9 mouse cellular contexts compared by ENCODE assay signal in the genomic region with DNA sequence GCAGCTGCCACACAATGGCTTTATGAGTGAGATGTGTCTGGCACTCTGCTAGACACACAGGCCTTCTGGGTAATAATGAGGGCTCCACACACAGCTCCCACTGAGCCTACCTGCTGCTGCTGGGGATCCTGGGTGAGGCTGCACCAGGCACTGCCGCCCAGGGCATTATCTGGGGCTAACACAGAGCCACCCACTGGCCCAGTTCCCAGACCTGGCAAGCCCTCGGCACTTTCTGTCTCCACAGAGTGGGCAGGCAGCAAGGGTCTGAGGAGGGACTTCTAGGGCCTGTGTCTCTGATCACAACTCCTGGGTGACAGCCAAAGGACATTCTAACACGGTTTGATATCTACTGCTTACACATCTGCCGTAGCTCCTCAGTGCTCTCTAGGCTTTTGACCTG. TPM values are rescaled to one million over a fixed set of nuclear protein-coding genes. Genes with fewer than 3 reads are reported as not detected.
DNase-seq lines count a peak whose midpoint lies in the region; ATAC-seq and TF ChIP-seq lines count a peak whose summit lies in the region.
"Had no signal": no experiment of that assay in that cellular context is flagged by ENCODE, and none has a peak within 500 bp of the region (broad histone marks: within the 10 kb centered on the region; RNA-seq: fewer than 3 reads in every experiment).

No protein-coding gene starts in this region.

- no peak overlapping the region for H3K9ac ChIP-seq in heart, postnatal 0 days (replicated peaks; ENCODE audit: low read depth, low read length)
- H3K9ac ChIP-seq in heart, embryonic 12.5 days = no peak overlapping the region
- H3K9ac ChIP-seq in forebrain, embryonic 15.5 days (replicated peaks) = no peak overlapping the region
- no peak overlapping the region; the same call in 1 of the 2 replicates for H3K9ac ChIP-seq in midbrain, embryonic 14.5 days (replicated peaks; ENCODE audit: low read length)

- H3K4me3 ChIP-seq in heart, postnatal 0 days (ENCODE audit: low read depth, low read length) = no peak overlapping the region
- no peak overlapping the region for H3K4me3 ChIP-seq in heart, embryonic 12.5 days
- no peak overlapping the region for H3K4me3 ChIP-seq in forebrain, embryonic 15.5 days
- H3K4me3 ChIP-seq in midbrain, embryonic 14.5 days (replicated peaks; ENCODE audit: low read depth, low read length) = no peak overlapping the region

- H3K4me1 ChIP-seq in heart, postnatal 0 days (ENCODE audit: control insufficient read depth, insufficient read depth) = peaks cover 13% of the 10 kb centered on the region; the same call in 1 of the 2 replicates
- H3K4me1 ChIP-seq in heart, embryonic 12.5 days (replicated peaks) = no peaks in the 10 kb centered on the region
- peaks cover 54% of the 10 kb centered on the region for H3K4me1 ChIP-seq in forebrain, embryonic 15.5 days
- peaks cover 51% of the 10 kb centered on the region for H3K4me1 ChIP-seq in midbrain, embryonic 14.5 days (ENCODE audit: control insufficient read depth, insufficient read depth, low read length)

- no peak for TF ChIP-seq CTCF in heart, postnatal 0 days (IDR thresholded peaks at IDR 0.05; ENCODE audit: low read depth)

- no peak overlapping the region for H3K27ac ChIP-seq in heart, postnatal 0 days (ENCODE audit: low read depth)
- no peak overlapping the region for H3K27ac ChIP-seq in heart, embryonic 12.5 days (ENCODE audit: poor library complexity, severe bottlenecking)
- peak overlapping the region; percentile 86 for H3K27ac ChIP-seq in forebrain, embryonic 15.5 days (replicated peaks)
- peak overlapping the region; percentile 87 for H3K27ac ChIP-seq in midbrain, embryonic 14.5 days (replicated peaks; ENCODE audit: low read depth, low read length)

- H3K4me2 ChIP-seq in heart, postnatal 0 days (ENCODE audit: low read depth, low read length) = no peak overlapping the region
- no peak overlapping the region for H3K4me2 ChIP-seq in heart, embryonic 12.5 days
- 0 out of 2 replicates have a peak overlapping the region, but pooled peaks have one; percentile 26 for H3K4me2 ChIP-seq in forebrain, embryonic 15.5 days (replicated peaks)
- peak overlapping the region; percentile 42; the same call in 1 of the 2 replicates for H3K4me2 ChIP-seq in midbrain, embryonic 14.5 days (ENCODE audit: low read length)

- 0 out of 2 replicates have a peak, but pooled peaks cover 8% of the 10 kb centered on the region for H3K27me3 ChIP-seq in heart, postnatal 0 days (ENCODE audit: control insufficient read depth, insufficient read depth, low read length)
- peaks cover 82% of the 10 kb centered on the region for H3K27me3 ChIP-seq in heart, embryonic 12.5 days (replicated peaks)
- no peaks in the 10 kb centered on the region for H3K27me3 ChIP-seq in forebrain, embryonic 15.5 days
- no peaks in the 10 kb centered on the region for H3K27me3 ChIP-seq in midbrain, embryonic 14.5 days (ENCODE audit: control insufficient read depth, insufficient read depth, low read length)

- DNase-seq in heart, postnatal 0 days (ENCODE audit: low spot score) = peak; percentile 16
- peak; percentile 52 for DNase-seq in MEL-GATA-1-ER (ENCODE audit: extremely low read depth, low read depth)
- DNase-seq in midbrain, embryonic 14.5 days = peak; percentile 63
- no peak for DNase-seq in lung, postnatal 36 days
- DNase-seq in thymus, postnatal 14 days = no peak
- DNase-seq in gastrocnemius, postnatal 4 days (ENCODE audit: low spot score in 2 of 2) = no peak
- DNase-seq: adrenal gland, postnatal 14 days had no signal

- no peaks in the 10 kb centered on the region for H3K9me3 ChIP-seq in heart, postnatal 0 days (replicated peaks; ENCODE audit: control insufficient read depth, low read length)
- H3K9me3 ChIP-seq in heart, embryonic 12.5 days (replicated peaks) = no peaks in the 10 kb centered on the region
- H3K9me3 ChIP-seq in forebrain, embryonic 15.5 days = no peaks in the 10 kb centered on the region
- H3K9me3 ChIP-seq in midbrain, embryonic 14.5 days (ENCODE audit: control insufficient read depth, low read length) = no peaks in the 10 kb centered on the region

- ATAC-seq in heart, postnatal 0 days (ENCODE audit: insufficient read depth, low read depth) = peak; percentile 30; the same call in 1 of the 2 replicates
- ATAC-seq in heart, embryonic 12.5 days (ENCODE audit: insufficient number of reproducible peaks, low FRiP score) = no peak
- peak; percentile 63 for ATAC-seq in forebrain, embryonic 15.5 days (replicated peaks)
- ATAC-seq in midbrain, embryonic 14.5 days (ENCODE audit: low FRiP score, low TSS enrichment) = peak; percentile 14; the same call in 1 of the 2 replicates

- WGBS in heart, postnatal 0 days = 13% methylated on average over 4 of the region's 4 CpGs
- 49% methylated on average over 4 of the region's 4 CpGs for WGBS in heart, embryonic 12.5 days
- WGBS in forebrain, embryonic 15.5 days = 24% methylated on average over 4 of the region's 4 CpGs
- 39% methylated on average over 4 of the region's 4 CpGs for WGBS in midbrain, embryonic 14.5 days

- H3K36me3 ChIP-seq in heart, postnatal 0 days (replicated peaks; ENCODE audit: control insufficient read depth, insufficient read depth, low read length) = no peaks in the 10 kb centered on the region
- no peaks in the 10 kb centered on the region for H3K36me3 ChIP-seq in heart, embryonic 12.5 days
- H3K36me3 ChIP-seq in forebrain, embryonic 15.5 days = peaks cover 23% of the 10 kb centered on the region
- H3K36me3 ChIP-seq in midbrain, embryonic 14.5 days (ENCODE audit: control insufficient read depth, insufficient read depth, low read length) = peaks cover 38% of the 10 kb centered on the region

- TF ChIP-seq EP300 in heart, postnatal 0 days (IDR thresholded peaks at IDR 0.05; ENCODE audit: low read depth) = no peak

RNA-seq across cellular contexts. Expression of a gene that starts 6.3 kb away (rescaled TPM):
- total RNA-seq in heart, postnatal 0 days (2014; rRNA removed; ENCODE audit: low replicate concordance) = 0.04 and 1.1 TPM in 2 replicates
- polyA plus RNA-seq in heart, postnatal 0 days (2015; fragmentation: Nextera tagmentation; extraction: Ambion mirVana) = 0.92 and 1.4 TPM in 2 replicates
- 1.6 and 2.1 TPM in 2 replicates for polyA plus RNA-seq in heart, embryonic 12.5 days (2016; fragmentation: Nextera tagmentation; extraction: Ambion mirVana)
- polyA plus RNA-seq in forebrain, embryonic 15.5 days (2015; fragmentation: Nextera tagmentation; extraction: Ambion mirVana) = 70.9 and 71.7 TPM in 2 replicates
- 66.5 and 74.6 TPM in 2 replicates for polyA plus RNA-seq in midbrain, embryonic 14.5 days (2014; fragmentation: Nextera tagmentation; extraction: Ambion mirVana)
- total RNA-seq in gastrocnemius, postnatal 4 days (2021) = 1 to 10 TPM in 1 of 2 experiments, under 1 TPM in 1; 0.61 to 1.5 TPM

RNA-seq across cellular contexts. Expression of a gene that starts 17.6 kb away (rescaled TPM):
- total RNA-seq in heart, postnatal 0 days (2014; rRNA removed; ENCODE audit: low replicate concordance) = 8.7 TPM in 2 replicates
- 6.4 TPM in 2 replicates for polyA plus RNA-seq in heart, postnatal 0 days (2015; fragmentation: Nextera tagmentation; extraction: Ambion mirVana)
- 3.4 and 3.7 TPM in 2 replicates for polyA plus RNA-seq in heart, embryonic 12.5 days (2016; fragmentation: Nextera tagmentation; extraction: Ambion mirVana)
- polyA plus RNA-seq in forebrain, embryonic 15.5 days (2015; fragmentation: Nextera tagmentation; extraction: Ambion mirVana) = 0.42 and 0.46 TPM in 2 replicates
- 0.11 and 0.20 TPM in 2 replicates for polyA plus RNA-seq in midbrain, embryonic 14.5 days (2014; fragmentation: Nextera tagmentation; extraction: Ambion mirVana)
- 1 to 10 TPM; 4.1 to 4.5 TPM for total RNA-seq in gastrocnemius, postnatal 4 days (2021)

RNA-seq across cellular contexts. Expression of a gene that starts 30.2 kb away (rescaled TPM):
- total RNA-seq in heart, postnatal 0 days (2014; rRNA removed; ENCODE audit: low replicate concordance) = not detected in 2 replicates
- polyA plus RNA-seq in heart, postnatal 0 days (2015; fragmentation: Nextera tagmentation; extraction: Ambion mirVana) = 1.5 and 2.4 TPM in 2 replicates
- polyA plus RNA-seq in heart, embryonic 12.5 days (2016; fragmentation: Nextera tagmentation; extraction: Ambion mirVana) = 2.0 and 2.4 TPM in 2 replicates
- polyA plus RNA-seq in forebrain, embryonic 15.5 days (2015; fragmentation: Nextera tagmentation; extraction: Ambion mirVana) = 0.54 TPM in 1 of 2 replicates, not detected in the other
- 0.89 TPM in 1 of 2 replicates, not detected in the other for polyA plus RNA-seq in midbrain, embryonic 14.5 days (2014; fragmentation: Nextera tagmentation; extraction: Ambion mirVana)
- 1 to 10 TPM; 2.6 to 3.4 TPM for total RNA-seq in gastrocnemius, postnatal 4 days (2021)

RNA-seq across cellular contexts. Expression of a gene that starts 43.1 kb away (rescaled TPM):
- 14.6 and 16.9 TPM in 2 replicates for total RNA-seq in heart, postnatal 0 days (2014; rRNA removed; ENCODE audit: low replicate concordance)
- polyA plus RNA-seq in heart, postnatal 0 days (2015; fragmentation: Nextera tagmentation; extraction: Ambion mirVana) = 5.7 and 5.8 TPM in 2 replicates
- 10.6 and 11.8 TPM in 2 replicates for polyA plus RNA-seq in heart, embryonic 12.5 days (2016; fragmentation: Nextera tagmentation; extraction: Ambion mirVana)
- polyA plus RNA-seq in forebrain, embryonic 15.5 days (2015; fragmentation: Nextera tagmentation; extraction: Ambion mirVana) = 2.9 and 3.3 TPM in 2 replicates
- polyA plus RNA-seq in midbrain, embryonic 14.5 days (2014; fragmentation: Nextera tagmentation; extraction: Ambion mirVana) = 2.5 and 3.6 TPM in 2 replicates
- total RNA-seq in gastrocnemius, postnatal 4 days (2021) = 1 to 10 TPM; 5.0 to 6.5 TPM

RNA-seq across cellular contexts. Expression of a gene that starts 47.7 kb away (rescaled TPM):
- 0.57 and 1.2 TPM in 2 replicates for total RNA-seq in heart, postnatal 0 days (2014; rRNA removed; ENCODE audit: low replicate concordance)
- polyA plus RNA-seq in heart, postnatal 0 days (2015; fragmentation: Nextera tagmentation; extraction: Ambion mirVana) = 0.51 and 0.60 TPM in 2 replicates
- 0.47 and 0.64 TPM in 2 replicates for polyA plus RNA-seq in heart, embryonic 12.5 days (2016; fragmentation: Nextera tagmentation; extraction: Ambion mirVana)
- polyA plus RNA-seq in forebrain, embryonic 15.5 days (2015; fragmentation: Nextera tagmentation; extraction: Ambion mirVana) = 23.3 and 23.6 TPM in 2 replicates
- 17.4 and 18.9 TPM in 2 replicates for polyA plus RNA-seq in midbrain, embryonic 14.5 days (2014; fragmentation: Nextera tagmentation; extraction: Ambion mirVana)
- total RNA-seq in gastrocnemius, postnatal 4 days (2021) = under 1 TPM; 0.22 to 0.47 TPM

Comparison
In these comparisons a context has a peak if more than half of its experiments do, and no peak if none do; other contexts are left out.
1. DNase-seq: peak in heart, postnatal 0 days (single experiment), MEL-GATA-1-ER (single experiment) and midbrain, embryonic 14.5 days (single experiment); none in lung, postnatal 36 days (single experiment), thymus, postnatal 14 days (single experiment) and gastrocnemius, postnatal 4 days (0 of 2).
2. H3K27ac ChIP-seq: peak in forebrain, embryonic 15.5 days (single experiment) and midbrain, embryonic 14.5 days (single experiment); none in heart, postnatal 0 days (single experiment) and heart, embryonic 12.5 days (single experiment).
3. H3K4me2 ChIP-seq: peak in forebrain, embryonic 15.5 days (single experiment) and midbrain, embryonic 14.5 days (single experiment); none in heart, postnatal 0 days (single experiment) and heart, embryonic 12.5 days (single experiment).
4. RNA of a gene that starts 6.3 kb away (polyA plus RNA-seq): 66.5 to 74.6 TPM in midbrain, embryonic 14.5 days and 70.9 to 71.7 TPM in forebrain, embryonic 15.5 days; 1.6 to 2.1 TPM in heart, embryonic 12.5 days and 0.92 to 1.4 TPM in heart, postnatal 0 days; every median in the first group is over 10 times any median in the second.